Mouse (Mus musculus) retina, embryonic 14.5 days (tissue): ENCODE measurements around the gene Glt28d2.
"Not testable (repeated sequence)": the region's sequence is repeated elsewhere in the genome, so short reads cannot be mapped to it uniquely, and the experiment has no call there.

ENCODE experiments used
- DNase-seq: peaks from one replicate; pipeline ENCODE4 v3.0.0-alpha.2; 2015; ENCODE audit warnings: low spot score

Gene Glt28d2

DNA sequence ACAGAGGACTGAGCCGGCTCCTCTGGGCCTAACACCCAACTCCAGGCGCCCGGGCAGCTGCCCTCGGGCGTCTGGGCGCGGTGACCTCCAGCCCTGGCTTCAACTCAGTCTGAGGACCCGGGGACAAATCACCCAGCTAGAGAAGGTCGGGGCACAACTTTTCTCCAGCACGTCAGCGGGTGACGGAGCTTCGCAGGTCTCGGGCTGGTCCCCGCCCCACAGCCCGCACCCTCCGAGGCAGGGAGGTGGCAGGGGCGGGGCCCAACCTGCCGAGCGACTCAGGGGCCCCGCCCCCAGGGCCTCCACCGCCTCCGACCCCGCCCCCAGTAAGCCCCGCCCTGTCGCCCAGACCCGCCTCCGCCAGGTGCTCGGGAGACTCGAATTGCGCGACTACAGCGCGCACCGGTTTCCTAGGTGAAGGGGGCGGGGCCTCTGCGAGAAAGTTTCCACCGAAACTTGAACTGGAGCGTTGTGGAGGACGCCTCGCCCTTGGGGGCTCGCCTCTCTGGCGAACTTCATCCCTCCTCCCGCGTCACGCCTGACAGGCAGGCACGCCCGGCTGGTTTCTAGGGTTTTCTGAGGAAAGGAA, at the start of gene Glt28d2, which contains the start of gene Gm37240:
TSS of gene Glt28d2 (minus strand) at position 278 of the 589 bp plus-strand sequence.
TSS of gene Gm37240 (minus strand) at position 280 of the 589 bp plus-strand sequence.
- peak; percentile 83 for DNase-seq

DNA sequence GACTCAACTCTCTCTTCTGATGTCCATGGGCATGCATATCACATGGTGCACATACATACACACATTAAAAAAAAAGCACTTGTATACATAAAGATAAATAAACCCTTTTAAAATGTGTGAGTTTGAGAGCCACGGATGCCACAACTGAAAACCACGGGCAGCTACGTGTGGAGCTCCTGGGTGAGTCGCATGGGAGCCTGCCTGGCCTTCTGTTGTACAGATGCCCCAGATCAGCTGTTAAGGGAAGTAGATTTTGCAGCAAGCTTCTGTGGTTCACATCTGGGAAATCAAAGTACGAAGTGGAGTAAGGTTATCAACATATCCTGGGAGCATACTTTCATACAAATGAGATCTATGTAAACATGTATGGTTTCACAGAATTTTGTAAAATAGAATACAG, 46.3 kb upstream of the Glt28d2 start:
- DNase-seq: no peak

DNA sequence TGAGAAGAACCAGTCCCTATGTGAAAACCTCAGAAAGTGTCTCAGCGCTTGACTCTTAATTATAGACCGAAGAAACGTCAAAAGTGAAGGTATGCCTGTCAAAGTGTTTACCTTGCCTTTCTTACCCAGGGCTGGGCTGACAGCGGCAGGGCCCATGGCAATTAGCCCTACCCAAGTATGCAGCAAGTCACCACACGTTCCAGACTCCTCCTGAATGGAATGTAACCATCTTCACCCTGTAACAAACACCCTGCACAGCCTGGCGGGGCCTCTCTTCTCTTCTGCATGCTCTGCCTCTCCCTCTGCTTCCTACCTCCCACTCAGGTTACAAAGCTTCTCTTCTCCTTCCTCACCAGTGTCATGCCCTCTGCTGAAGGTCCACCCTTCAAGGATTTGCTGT, 44.5 kb upstream of the Glt28d2 start:
- DNase-seq: no peak

DNA sequence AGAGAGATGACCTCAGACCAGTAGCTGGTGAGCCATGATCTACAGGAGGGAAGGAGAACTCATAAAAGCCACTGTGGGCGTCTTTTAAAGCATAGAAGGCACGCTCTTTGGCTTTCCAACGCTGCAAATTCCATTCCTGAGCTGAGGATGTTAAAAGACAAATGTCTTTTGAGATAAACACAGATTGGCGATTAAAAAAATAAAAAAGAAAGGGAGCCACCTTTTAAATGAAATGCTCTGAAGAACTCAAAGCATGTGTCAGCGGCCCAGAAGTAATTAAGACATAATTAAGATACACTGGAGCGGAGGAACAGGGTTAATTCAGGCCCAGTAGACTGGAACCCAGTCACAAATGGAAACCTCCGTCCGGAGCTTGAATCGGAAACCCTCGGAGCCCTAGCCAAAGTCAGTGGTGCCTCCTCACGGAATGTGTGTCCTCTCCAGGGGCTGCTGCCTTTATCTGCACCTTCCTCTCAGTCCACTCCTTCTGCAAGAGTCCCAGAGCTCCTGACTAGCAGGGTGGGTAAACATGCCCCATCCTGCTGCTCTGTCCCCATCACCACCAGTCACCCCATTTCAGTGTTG, 43.4 kb upstream of the Glt28d2 start:
- no peak for DNase-seq

DNA sequence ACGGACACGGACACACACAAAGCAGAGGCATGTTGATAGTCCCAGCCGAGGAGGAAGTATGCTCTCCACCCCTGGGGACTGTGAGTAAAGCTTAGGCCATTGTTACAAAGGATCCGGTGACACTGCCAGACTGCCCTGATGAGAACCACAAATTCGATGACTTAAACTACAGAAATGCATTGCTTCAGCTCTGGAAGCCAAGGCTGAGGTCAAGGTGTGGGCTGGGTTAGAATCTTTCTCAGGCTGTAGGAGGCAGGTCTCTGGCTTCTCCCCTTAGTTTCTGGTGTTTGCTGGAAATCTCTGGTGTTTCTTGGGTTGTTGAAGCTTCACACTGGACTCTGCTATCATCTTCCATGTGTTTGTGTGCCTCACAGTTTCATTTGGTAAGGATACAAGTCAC, 42.4 kb upstream of the Glt28d2 start:
- DNase-seq: no peak

DNA sequence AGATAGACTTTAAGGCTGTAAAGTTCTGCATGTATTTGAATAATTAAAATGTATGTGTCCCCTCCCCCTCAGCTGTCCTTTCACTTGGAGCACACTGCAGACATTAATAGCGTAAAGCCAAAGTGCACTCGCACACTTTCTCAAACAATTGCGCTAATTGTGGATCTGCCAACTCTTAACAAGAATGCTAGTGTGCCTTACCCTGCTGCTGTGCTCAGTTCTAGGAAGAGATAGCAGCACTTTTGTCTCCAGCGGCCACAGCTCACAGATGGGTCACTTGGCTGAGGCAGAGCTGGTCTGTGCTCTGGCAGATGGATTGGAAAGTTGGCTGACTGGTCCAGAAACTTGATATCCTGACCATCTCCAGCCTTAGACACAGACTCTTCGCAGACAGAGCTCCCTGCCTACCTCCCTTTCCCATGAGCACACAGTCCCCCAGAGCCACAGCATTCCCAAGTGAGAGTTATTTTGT, 40.9 kb upstream of the Glt28d2 start:
- no peak for DNase-seq

DNA sequence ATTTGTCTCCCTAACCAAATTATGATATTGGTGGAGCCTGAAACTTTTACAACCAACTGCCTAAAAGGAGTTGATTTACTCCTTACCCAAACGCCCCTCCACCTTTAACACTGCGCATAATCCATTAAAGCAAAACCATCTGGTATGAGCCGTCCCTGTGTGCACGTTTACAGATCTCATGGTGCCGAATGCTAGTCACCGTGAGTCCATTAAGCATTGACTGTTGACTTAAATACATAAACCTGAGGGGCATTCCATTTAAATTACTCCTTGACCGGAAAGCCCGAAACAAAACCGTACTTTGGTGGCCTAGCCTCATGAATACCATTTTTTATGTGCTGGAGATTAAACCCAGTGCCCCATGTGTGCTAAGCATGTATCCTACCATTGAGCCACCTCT, 40.0 kb upstream of the Glt28d2 start:
- DNase-seq: no peak

DNA sequence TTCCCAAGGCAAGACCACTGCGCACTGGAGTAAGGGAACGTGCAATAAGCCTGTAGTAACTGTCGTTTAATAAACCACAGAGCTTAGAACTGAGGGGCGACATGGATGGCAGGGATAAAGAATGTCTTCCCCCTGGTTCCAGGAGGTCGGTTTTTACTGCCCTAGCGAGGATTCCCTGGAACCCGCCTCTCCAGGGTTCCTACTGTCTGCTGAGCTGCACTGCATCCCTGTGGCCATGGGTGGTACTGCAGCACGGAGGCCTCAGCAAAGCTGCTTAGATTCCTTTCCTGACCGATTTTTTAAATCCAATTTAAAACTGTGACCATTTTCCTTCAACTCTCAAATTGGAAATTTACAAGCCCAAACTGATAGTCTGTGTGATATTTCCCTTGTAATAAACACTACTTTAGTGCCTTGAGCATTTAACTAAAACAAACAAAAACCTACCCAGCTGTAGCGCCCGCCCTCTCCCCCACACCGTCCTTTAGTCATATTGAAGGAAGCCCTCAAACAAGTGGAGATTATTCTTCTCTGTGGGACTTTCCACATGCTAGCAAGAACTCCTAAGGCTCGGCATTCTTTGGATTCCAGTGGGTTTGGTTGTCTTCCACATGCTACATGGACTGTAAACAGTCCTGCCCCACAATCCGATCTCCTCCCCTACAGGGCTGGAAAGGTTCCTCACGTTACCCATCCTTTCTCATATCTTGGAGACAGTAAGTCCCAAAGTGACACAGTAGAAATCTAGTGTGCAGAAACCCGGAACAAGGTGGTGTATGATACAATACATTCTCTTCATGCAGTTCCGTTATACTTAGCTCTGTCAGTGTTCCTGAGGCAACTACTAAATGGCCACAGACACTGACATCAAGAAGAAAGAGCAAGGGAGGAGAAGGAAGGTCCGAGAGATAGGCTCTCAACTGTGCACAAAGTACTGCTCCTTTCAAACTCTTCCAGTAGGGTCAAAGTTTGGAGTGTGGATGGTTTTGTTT, 36.9 kb upstream of the Glt28d2 start:
- DNase-seq: peak; percentile 91

DNA sequence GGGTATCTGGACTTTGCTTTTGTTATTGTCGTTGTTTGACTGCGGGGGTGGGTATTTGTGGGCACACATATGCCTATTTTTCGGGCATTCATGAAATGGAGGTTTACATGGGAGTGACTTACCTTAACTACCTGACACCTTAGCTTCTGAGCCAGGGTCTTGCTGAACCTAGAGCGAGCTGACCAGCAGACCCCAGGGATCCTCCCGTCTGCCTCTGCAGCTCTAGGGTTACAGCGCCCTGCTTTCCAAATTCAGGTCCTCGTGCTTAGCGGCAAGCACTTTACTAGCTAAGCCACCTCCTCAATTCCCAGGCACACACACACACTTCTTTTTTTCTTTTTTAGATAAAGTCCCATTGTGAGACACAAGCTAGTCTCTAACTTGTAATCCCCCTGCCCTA, 36.0 kb upstream of the Glt28d2 start:
- DNase-seq: no peak

DNA sequence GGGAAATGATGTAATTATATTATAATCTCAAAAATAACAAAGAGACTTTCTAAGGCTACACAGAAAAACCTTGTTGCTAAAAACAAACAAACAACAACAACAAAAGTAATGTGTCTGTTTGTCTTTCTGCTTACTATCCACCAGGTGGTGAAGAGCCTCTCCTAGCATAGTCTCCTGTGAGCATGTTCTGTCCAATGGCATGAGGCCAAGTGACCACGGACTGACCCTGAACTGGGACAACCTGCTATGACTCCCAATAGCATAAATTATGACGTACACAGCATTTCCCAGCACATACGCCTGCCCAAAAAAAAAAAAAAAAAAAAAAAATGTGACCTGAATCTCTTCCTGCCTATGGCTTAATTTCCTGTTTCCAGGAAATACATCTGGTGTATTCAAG, 35.0 kb upstream of the Glt28d2 start:
- DNase-seq: no peak

DNA sequence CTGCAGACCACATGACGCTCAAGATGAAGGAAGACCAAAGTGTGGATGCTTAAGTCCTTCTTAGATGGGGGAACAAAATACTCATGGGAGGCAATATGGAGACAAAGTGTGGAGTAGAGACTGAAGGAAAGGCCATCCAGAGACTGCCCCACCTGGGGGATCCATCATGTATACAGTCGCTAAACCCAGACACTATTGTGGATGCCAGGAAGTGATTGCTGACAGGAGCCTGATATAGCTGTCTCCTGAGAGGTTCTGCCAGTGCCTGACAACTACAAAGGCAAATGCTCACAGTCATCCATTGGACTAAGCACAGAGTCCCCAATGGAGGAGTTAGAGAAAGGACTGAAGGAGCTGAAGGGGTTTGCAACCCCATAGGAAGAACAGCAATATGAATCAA, 33.4 kb upstream of the Glt28d2 start:
- DNase-seq: not testable (repeated sequence)

DNA sequence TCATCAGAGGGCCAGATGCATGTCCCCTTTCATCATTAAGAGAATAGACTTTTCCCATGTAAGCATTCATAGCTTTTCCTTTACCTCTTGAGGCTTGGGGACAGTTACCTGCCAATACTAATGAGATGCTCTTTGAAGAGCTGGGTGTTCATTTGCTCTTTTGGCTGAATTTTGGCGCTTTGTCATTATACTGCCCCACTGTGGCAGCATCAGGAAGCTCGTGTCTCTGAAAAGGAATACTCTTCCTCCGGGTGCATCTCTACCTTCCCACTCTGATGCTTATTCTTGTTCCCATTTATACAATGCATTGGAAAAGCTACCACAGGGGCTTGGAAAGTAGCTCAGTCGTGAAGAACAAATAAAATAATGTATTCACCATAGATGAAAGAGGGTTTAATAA, 30.3 kb upstream of the Glt28d2 start:
- peak; percentile 69 for DNase-seq

DNA sequence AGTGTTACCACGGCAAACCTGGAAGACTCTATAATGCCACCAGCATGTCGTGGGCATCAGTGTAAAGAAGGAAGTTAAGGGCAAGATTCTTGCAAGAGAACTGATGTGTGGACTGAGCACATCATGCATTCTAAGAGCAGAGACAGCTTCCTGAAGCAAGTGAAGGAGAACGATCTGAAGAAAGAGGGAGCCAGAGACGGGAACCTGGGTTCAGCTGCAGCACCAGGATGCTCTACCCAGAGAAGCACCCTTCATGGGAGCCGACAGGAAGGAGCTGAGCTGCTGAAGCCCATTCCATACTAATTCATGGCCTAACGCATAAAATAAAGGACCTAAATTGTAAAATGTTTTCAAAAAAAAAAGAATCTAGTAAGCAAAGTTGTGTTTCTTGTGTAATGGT, 27.5 kb upstream of the Glt28d2 start:
- no peak for DNase-seq

DNA sequence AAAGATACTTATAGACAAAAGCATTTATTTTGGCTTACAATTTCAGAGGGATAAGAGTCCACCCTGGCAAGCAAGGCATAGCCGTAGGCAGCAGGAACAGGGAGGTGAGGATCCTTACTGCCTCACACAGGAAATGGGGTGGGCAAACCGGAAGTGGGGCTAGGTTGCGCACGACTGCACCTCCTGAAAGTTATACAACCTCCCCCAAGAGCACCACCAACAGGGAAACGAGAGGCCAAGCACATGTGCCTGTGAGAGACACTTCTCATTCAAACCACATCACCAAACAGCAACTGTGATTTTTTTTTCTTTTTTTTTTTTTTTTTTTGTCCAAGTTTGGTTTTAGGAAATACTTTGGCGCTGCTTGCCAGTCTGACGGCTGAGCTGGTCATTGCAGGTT, 19.8 kb upstream of the Glt28d2 start:
- DNase-seq: no peak

DNA sequence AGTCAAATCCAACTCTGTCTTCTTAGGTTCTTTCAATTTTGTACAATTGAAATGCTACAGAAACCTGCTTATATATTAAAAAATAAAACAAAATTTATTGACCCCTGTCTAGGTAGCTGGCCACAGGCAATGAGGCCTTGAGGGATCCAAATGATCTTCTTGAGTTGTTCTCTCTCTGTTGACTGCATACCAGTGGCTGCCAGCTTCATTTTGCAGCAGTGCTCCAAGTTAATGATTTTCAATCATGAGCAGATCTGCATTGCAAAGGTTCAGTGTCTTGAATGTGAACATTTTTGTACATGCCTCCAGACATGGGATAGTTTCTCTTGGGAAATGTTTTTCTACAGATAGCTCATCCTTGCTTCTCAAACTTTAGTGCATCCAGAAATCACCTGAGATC, 17.1 kb upstream of the Glt28d2 start:
- DNase-seq: no peak

DNA sequence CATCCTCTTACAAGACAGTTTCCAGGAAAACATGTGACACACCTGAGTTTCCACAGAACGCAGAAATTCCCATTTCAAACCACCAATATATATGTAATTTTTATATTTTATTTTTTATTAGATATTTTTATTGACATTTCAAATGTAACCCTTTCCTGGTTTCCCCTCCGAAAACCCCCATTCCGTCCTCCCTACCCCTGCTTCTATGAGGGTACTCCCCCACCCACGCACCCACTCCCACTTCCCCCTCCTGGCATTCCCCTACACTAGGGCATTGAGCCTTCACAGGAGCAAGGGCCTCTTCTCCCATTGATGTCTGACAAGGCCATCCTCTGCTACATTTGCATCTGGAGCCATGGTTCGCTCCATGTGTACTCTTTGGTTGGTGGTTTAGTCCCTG, 7.7 kb upstream of the Glt28d2 start:
- DNase-seq: no peak

DNA sequence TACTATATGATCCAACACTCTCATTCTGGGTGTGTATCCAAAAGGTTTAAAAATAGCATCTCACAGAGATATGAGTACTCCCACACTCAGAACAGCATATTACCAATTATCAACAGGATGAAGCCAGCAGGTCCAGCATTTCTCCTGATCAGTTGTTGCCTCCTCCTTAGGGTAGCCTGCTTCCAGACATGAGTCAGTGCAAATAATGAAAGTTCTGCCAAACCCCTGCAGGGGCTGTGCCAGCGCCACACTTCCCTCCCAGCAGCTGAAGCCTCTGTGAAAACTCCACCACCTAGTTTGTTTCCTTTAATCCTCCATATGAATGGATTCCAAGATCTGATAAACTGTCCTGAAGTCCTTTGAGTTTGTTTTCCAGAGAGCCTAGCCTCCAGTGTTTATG, 4.3 kb upstream of the Glt28d2 start:
- DNase-seq: no peak

DNA sequence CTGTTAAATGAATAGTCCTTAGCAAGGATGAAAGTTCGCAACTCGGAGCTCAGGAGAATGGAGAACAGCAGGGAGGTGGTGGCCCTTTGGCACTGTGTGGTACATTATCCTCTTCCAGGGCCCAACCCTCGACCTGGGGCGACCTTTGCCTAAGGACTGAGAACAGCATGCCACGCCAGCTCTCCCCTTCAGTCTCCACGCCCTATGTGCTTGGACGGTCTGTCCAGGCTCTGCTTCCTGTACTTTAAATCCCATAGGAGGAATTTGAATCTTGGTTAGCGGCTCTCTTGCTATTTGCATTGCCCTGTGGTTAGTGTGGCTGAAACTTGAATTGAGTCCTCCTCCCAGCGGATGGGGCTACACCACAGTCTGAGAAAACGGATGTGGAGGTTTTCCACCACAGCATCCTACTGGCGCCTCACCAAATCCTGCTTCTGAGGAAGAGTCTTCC, 930 bp upstream of the Glt28d2 start:
- DNase-seq: peak; percentile 22

DNA sequence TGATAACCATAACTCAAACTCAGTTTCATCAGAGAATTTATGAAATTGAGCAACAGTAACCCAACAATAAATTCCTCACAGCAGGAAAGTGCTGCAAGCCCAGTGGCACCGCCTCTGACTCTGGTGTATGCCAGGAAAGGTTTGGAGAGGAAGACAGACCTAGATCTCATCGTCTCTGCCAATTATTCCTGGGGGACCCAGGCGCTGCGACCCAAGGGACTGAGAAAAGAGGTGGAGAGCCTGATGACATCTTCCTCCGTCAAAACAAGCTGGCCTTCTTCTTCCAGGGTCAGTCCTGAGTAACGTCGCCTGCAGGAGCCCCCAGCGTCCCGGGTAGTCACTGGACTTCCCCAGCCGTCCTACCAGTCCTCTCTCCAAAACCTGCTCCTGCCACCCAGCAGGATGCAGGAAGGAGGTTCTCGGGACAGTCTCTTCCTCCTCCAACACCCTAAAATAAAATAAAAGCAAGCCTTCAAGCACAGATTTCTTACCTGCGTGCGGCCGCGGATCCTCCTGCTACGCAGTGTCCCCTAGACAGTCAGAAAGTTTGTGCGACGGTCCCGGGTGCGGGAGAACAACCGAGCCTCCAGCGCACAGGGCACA, 579 bp downstream of the Glt28d2 start:
- DNase-seq: peak; percentile 18

DNA sequence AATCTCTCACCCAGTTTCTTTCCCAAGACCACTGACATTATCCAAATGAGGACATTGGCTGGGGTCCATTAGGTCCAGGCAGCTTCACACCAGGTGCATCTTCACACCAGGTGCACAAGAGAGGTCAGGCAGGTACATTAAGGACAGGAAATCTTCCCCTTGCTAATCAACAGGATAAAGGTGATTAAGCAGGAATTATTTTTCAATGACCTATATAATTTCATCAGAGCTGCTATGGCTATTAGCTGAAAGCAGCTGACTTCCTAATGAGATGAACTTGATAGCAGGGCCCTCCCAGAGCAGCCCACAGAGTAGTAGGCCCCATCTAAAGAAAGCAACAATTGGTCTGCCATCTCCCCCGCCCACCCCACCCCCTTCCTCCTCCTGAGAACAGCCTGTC, 1.4 kb downstream of the Glt28d2 start:
- DNase-seq: peak; percentile 8

DNA sequence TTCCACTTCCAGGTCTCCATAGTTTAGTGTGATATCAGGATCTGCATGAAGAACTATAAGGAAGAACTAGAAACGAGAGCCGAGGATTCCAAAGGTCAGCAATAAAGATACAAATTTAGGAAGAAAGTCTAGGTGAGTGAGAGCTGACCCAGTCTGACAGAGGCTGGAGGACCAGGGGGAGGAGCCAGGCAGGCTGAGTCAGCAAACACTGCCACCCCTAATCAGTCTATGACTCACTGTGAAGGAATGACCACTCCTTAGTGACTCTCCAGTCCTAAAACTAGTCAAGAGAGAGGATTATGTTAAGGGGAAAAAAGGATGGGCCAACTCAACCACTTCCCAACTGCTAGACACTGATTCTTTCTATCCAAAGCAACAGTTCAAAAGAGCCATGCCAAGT, 6.6 kb downstream of the Glt28d2 start:
- no peak for DNase-seq

DNA sequence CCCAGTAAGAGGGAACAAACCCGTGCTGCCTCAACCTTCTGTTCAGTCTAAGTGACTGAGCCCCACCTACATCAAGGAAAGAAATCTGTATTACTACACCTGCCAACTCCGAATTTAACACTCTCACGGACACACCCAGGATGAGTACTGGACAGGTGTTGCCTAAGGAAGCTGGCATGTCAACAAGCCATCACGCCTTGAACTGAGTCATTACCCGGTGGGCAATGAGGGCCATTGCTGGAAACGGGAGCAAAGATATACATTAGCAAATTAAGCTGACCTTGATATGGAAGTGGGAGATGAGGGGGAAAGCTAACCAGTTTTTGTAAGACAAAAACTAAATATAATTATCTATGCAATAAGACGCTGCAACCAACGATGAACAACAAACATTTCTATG, 7.2 kb downstream of the Glt28d2 start:
- DNase-seq: no peak
